Mouse (Mus musculus) retina, embryonic 14.5 days (tissue): ENCODE data around the gene Tcf3.

Experiments used
- DNase-seq: peaks from one replicate; pipeline ENCODE4 v3.0.0-alpha.2; 2015; ENCODE audit warnings: low spot score

Gene Tcf3

DNA sequence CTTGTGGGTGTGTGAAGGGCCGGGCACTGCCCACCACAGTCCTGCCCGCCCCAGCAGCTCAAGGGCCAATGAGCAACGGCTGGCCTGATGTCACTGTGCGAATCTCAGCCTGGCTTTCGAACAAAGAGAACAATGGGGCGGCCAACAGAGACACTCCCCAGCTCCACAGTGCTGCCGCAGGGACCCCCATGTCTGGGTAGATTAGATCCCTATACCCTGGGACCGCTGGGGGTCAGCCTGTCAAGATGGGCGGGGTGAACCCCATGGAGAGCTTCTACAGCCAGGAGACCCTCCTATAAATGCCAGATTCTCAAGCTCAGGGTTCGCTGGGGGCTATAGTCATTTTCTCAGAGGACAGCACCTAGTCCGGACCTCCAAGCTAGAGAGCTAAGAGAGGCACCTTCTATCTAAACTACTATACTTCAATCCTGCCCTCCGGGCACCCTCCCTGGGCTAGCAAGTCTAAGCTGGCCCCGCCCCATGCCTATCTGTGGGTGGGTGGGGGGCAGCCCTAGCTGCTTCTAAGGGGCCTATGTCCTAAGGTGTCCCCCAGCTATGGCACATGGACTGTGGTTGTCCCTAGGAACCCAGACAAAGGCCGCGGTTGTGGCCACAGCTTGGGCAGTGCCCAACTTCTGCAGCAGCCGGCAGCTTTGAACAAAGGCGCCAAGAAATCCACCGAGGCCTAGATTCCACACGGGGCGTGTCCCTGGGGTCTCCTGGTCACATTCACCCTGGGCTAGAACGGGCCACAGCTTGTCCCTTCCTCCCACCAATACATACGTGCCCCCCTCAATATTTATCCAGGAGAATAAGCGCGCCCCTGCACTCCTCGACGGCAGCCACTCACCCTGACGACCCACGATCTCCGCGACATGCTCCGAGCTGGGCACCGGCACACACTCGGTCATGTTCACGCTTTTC, 47.4 kb downstream of the Tcf3 start:
- DNase-seq, result peak; percentile 83

- DNase-seq, result peak; percentile 41
These were observed 48.1 kb downstream of the Tcf3 start for GRCm38 (mm10) chr10:80385310-80385709.

GRCm38 (mm10) chr10:80384709-80385108, 48.7 kb downstream of the Tcf3 start:
- no peak for DNase-seq

GRCm38 (mm10) chr10:80384115-80384639, 49.3 kb downstream of the Tcf3 start:
- DNase-seq, result no peak

- peak; percentile 40 for DNase-seq
These were observed 50.0 kb downstream of the Tcf3 start for GRCm38 (mm10) chr10:80383431-80383830.

DNA sequence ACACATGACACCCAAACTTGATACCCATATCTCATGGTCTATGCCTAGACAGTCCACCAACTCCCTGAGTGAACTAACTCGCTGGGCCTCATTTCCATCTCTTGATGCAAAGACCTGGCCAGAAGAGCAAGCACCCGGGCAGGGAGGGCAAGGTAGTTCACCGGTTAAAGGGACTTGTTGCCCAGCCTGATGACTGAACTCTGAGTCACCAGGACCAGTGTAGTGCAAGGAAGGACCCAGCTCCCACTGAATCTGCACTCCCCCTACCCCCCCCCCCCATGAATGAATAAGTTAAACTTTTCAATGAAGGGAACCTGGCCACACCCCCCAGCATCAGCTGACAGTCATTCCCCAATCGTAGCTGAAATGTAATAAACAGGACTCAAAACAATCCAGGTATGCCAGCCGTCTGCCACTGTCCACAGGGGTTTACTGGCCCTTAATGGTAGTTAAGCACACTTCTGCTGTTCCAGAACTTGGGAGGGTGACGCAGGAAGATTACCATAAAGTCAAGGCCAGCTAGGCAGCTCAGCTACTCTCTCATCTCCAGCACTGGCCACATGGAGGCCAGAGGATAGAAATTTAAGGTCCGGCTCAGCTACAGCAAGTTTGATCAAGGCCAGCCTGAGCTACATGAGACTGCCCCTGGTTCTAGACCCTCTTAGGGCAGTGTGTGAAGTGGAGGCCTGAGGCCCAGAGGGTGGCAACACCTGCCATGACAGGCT, 50.6 kb downstream of the Tcf3 start:
- DNase-seq, result no peak

DNA sequence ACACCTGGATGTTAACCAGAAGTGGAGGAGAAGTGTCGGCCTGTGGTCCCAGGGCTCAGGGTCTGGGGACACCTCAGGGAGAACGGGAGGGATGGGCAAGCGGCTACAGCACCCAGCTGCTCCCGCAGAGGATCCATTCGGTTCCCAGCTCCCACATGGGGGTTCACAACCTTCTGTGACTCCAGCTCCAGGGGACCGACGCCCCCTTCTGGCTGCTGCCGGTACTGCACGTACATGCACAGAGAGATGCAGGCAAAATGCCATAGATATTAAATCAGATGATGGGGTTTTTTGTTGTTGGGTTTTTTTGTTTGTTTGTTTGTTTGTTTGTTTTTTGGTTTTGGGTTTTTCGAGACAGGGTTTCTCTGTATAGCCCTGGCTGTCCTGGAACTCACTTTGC, 55.7 kb downstream of the Tcf3 start:
- no peak for DNase-seq

GRCm38 (mm10) chr10:80376160-80376559, 57.3 kb downstream of the Tcf3 start:
- DNase-seq, result peak; percentile 98

DNA sequence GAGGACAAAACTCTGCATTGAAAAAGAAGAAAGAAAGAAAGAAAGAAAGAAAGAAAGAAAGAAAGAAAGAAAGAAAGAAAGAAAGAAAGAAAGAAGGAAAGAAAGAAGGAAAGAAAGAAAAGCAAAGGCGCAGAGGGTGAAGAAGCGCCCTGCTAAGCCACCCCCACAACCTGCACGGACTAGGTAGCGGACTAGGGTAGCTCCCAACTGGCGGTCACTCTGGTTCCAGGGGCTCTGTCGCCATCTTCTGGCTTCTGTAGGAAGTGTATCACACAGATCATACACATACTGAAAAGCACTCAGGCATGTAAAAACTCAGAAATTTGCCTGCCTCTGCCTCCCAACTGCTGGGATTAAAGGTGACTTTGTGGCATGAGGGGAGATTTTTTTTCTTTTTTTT, 59.4 kb downstream of the Tcf3 start:
- DNase-seq, result peak; percentile 64

- DNase-seq, result no peak
These were observed 60.7 kb downstream of the Tcf3 start for GRCm38 (mm10) chr10:80372706-80373105.

DNA sequence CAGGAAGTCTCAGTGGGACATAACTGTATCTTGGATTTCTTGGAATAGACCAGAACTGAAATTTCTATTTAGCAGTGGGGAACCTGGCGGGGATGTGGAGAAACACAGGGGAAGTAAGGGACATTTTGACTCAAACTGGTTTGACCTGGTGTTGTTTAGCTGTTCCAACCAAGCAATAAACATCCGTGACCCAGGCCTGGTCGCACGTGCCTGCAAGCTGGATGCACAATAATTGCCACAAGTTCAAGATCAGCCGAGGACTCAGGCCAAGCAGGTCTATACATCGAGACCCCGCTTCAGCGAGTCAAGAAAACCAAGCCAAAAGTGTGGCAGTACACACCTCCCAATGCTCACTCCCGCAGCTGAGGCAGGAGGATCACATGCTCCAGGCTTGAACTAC, 61.5 kb downstream of the Tcf3 start:
- DNase-seq, result no peak

GRCm38 (mm10) chr10:80371411-80371966, 62.0 kb downstream of the Tcf3 start:
- peak; percentile 77 for DNase-seq

- no peak for DNase-seq
These were observed 63.3 kb downstream of the Tcf3 start for GRCm38 (mm10) chr10:80369995-80370747.

- DNase-seq, result no peak
These were observed 65.1 kb downstream of the Tcf3 start for GRCm38 (mm10) chr10:80368392-80368791.

GRCm38 (mm10) chr10:80367954-80368353, 65.5 kb downstream of the Tcf3 start:
- no peak for DNase-seq

DNA sequence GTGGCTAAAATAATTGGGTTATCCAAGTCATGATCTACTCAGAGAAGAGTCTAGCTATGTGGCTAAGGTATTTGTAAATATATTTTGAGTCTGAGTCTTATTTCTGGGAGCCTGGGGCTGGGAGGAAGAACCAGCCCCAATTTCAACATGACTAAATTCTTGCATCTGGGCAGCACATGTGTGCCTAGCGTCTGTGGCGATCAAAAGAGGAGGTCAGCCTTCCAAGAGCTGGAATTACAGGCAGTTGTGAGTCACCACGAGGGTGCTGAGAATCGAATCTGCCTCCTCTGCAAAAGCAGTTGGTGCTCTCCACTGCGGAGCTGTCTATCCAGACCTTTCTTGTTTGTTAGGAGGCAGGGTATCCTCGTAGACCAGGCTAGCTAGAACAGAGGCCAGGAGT, 67.7 kb downstream of the Tcf3 start:
- no peak for DNase-seq

- DNase-seq, result no peak
These were observed 69.7 kb downstream of the Tcf3 start for GRCm38 (mm10) chr10:80363734-80364133.
